Mouse (Mus musculus): ENCODE measurements at regions not wholly inside any gene's neighbourhood (a gene's known extent, or its start where the extent isn't known, plus 50 kb on each side); places are given as distances from the start of the nearest gene placed in this dataset.
A peak's percentile ranks its signal among the peaks of the same experiment; 100 is the strongest.

DNA sequence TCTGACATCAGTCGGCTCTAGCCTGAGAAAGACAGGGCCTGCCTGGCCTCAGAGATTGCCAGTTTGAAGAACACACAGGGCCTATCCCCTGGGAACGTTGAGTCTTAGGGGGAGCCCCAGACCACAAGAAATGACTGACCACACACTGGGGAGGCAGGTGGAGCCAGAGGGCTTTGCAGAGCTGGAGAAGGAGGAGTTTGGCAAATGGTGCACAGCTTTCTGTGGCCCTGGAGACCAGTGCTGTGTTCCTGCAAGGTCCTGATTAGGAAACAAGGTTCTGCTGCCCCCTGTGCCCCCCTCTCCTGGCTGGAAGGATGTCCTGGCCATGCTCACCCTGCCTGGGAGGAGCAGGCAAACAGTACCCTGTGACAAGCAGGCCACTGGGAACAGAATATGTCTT, 82.2 kb upstream of the 1600014C23Rik start:
- Histone ChIP-seq H3K79me2 (ENCODE audit: control insufficient read depth, insufficient read depth, low read length, poor library complexity) (no peaks in the 10 kb centered on the region), H3K9me3 (replicated peaks; ENCODE audit: insufficient read depth, low read length) (no peaks in the 10 kb centered on the region), H3K27ac (ENCODE audit: control insufficient read depth, low read depth, low read length) (no peak overlapping the region), H3K27me3 (ENCODE audit: control insufficient read depth in 1 of 2, insufficient read depth in 2 of 2, low read length in 2 of 2) (peaks cover 0 to 3% of the 10 kb centered on the region in 2 experiments; a peak in 2 of 4 replicates), H3K4me1 (ENCODE audit: control insufficient read depth in 1 of 2, insufficient read depth in 2 of 2, low read length in 2 of 2) (peaks cover 0 to 2% of the 10 kb centered on the region in 2 experiments; a peak in 1 of 4 replicates), H3K4me3 (ENCODE audit: control insufficient read depth in 1 of 2, insufficient read depth in 1 of 2, low read depth in 2 of 2, low read length in 2 of 2) (no peak overlapping the region), H3K36me3 (ENCODE audit: control insufficient read depth in 1 of 2, insufficient read depth in 2 of 2, low read length in 2 of 2) (no peaks in the 10 kb centered on the region), H3K9ac (ENCODE audit: control insufficient read depth, low read depth, low read length, poor library complexity, severe bottlenecking) (no peak overlapping the region)
- no peak for DNase-seq (ENCODE audit: low read depth, low spot score)
- TF ChIP-seq ETS1 (IDR thresholded peaks at IDR 0.05; ENCODE audit: low read depth, low read length) (no peak), TCF12 (IDR thresholded peaks at IDR 0.05; ENCODE audit: low read depth, low read length) (no peak), ELF1 (IDR thresholded peaks at IDR 0.05; ENCODE audit: low read depth, low read length) (no peak), MXI1 (IDR thresholded peaks at IDR 0.05; ENCODE audit: low read depth, low read length) (no peak), TAL1 (IDR thresholded peaks at IDR 0.05; ENCODE audit: low read length) (no peak), BHLHE40 (IDR thresholded peaks at IDR 0.05; ENCODE audit: borderline replicate concordance, low read depth, low read length) (no peak), KAT2A (conservative IDR thresholded peaks at IDR 0.05; ENCODE audit: low read depth, low read length) (no peak), MAZ (IDR thresholded peaks at IDR 0.05; ENCODE audit: low read depth, low read length) (no peak), HCFC1 (IDR thresholded peaks at IDR 0.05; ENCODE audit: low read depth, low read length) (no peak), UBTF (IDR thresholded peaks at IDR 0.05; ENCODE audit: borderline replicate concordance, insufficient read depth, low read depth, low read length) (no peak), MYC (IDR thresholded peaks at IDR 0.05; ENCODE audit: low read depth, low read length) (no peak), EP300 (IDR thresholded peaks at IDR 0.05; ENCODE audit: low read depth in 1 of 2, low read length in 2 of 2) (no peak), POLR2A (IDR thresholded peaks at IDR 0.05; ENCODE audit: control insufficient read depth in 1 of 2, insufficient read depth in 1 of 2, low read depth in 1 of 2, low read length in 2 of 2, poor library complexity in 1 of 2) (no peak), GABPA (IDR thresholded peaks at IDR 0.05; ENCODE audit: low read depth, low read length) (no peak), POLR2AphosphoS5 (IDR thresholded peaks at IDR 0.05; ENCODE audit: borderline replicate concordance, low read depth, low read length) (no peak), MAX (IDR thresholded peaks at IDR 0.05; ENCODE audit: low read length) (no peak), GATA1 (IDR thresholded peaks at IDR 0.05; ENCODE audit: low read depth, low read length) (no peak), MAFK (IDR thresholded peaks at IDR 0.05; ENCODE audit: borderline replicate concordance, low read depth, low read length) (no peak)

DNA sequence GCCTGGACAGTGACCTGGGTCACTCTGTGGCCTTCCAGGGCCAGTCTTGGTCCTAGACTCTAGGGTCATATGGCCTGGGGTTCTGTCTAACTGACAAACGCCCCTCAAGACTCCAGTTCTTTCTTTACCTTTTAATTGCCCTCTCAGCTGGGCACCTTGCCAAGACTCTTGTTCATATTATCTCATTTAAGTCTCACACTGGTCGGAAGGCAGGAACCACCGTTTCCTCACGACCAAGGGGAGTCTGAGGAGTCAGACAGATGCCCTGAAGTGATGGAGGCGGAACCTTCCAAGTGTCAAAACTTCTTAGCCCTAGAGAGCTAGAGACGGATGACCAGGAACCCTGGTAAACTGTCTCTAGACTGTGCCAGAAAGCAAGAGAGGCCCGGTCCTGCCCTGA, 81.7 kb upstream of the 1600014C23Rik start:
- DNase-seq (ENCODE audit: low read depth, low spot score) = peak; percentile 68
- H3K36me3 ChIP-seq (ENCODE audit: control insufficient read depth in 1 of 2, insufficient read depth in 2 of 2, low read length in 2 of 2) = no peaks in the 10 kb centered on the region
- H3K9me3 ChIP-seq (replicated peaks; ENCODE audit: insufficient read depth, low read length) = no peaks in the 10 kb centered on the region
- H3K27me3 ChIP-seq (ENCODE audit: control insufficient read depth in 1 of 2, insufficient read depth in 2 of 2, low read length in 2 of 2) = peaks cover 0 to 3% of the 10 kb centered on the region in 2 experiments; a peak in 2 of 4 replicates
- no peak for TF ChIP-seq MXI1 (IDR thresholded peaks at IDR 0.05; ENCODE audit: low read depth, low read length)
- no peak for TF ChIP-seq ZMIZ1 (IDR thresholded peaks at IDR 0.05; ENCODE audit: low read depth, low read length)
- no peak for TF ChIP-seq POLR2AphosphoS5 (IDR thresholded peaks at IDR 0.05; ENCODE audit: borderline replicate concordance, low read depth, low read length)
- TF ChIP-seq GATA1 (IDR thresholded peaks at IDR 0.05; ENCODE audit: low read depth, low read length) = no peak
- no peak for TF ChIP-seq CTCF (IDR thresholded peaks at IDR 0.05 in 2 of 3, conservative IDR thresholded peaks at IDR 0.05 in 1 of 3; ENCODE audit: control insufficient read depth in 1 of 3, insufficient read depth in 1 of 3, low read depth in 2 of 3, low read length in 3 of 3, poor library complexity in 1 of 3, severe bottlenecking in 1 of 3)
- no peak for TF ChIP-seq GABPA (IDR thresholded peaks at IDR 0.05; ENCODE audit: low read depth, low read length)
- no peak for TF ChIP-seq MYC (IDR thresholded peaks at IDR 0.05; ENCODE audit: low read depth, low read length)
- no peak for TF ChIP-seq E2F4 (IDR thresholded peaks at IDR 0.05; ENCODE audit: borderline replicate concordance, low read depth, low read length)
- TF ChIP-seq NRF1 (IDR thresholded peaks at IDR 0.05; ENCODE audit: insufficient read depth, low read depth, low read length, poor library complexity, severe bottlenecking) = no peak
- TF ChIP-seq ZNF384 (IDR thresholded peaks at IDR 0.05; ENCODE audit: low read depth, low read length) = no peak
- TF ChIP-seq SIN3A (IDR thresholded peaks at IDR 0.05; ENCODE audit: low read length) = no peak
- TF ChIP-seq USF1 (IDR thresholded peaks at IDR 0.05; ENCODE audit: low read depth, low read length) = no peak
- TF ChIP-seq MYB (IDR thresholded peaks at IDR 0.05; ENCODE audit: low read depth, low read length) = no peak
- no peak for TF ChIP-seq MEF2A (IDR thresholded peaks at IDR 0.05; ENCODE audit: extremely low read depth, insufficient replicate concordance, low read depth, low read length, poor library complexity, severe bottlenecking)
- TF ChIP-seq JUND (IDR thresholded peaks at IDR 0.05; ENCODE audit: low read depth, low read length) = no peak
- TF ChIP-seq ZC3H11A (IDR thresholded peaks at IDR 0.05; ENCODE audit: low read depth, low read length) = no peak
- no peak for TF ChIP-seq KAT2A (conservative IDR thresholded peaks at IDR 0.05; ENCODE audit: low read depth, low read length)
- H3K9ac ChIP-seq (ENCODE audit: control insufficient read depth, low read depth, low read length, poor library complexity, severe bottlenecking) = no peak overlapping the region
- peaks cover 0 to 2% of the 10 kb centered on the region in 2 experiments; a peak in 1 of 4 replicates for H3K4me1 ChIP-seq (ENCODE audit: control insufficient read depth in 1 of 2, insufficient read depth in 2 of 2, low read length in 2 of 2)
- no peak overlapping the region for H3K27ac ChIP-seq (ENCODE audit: control insufficient read depth, low read depth, low read length)
- H3K79me2 ChIP-seq (ENCODE audit: control insufficient read depth, insufficient read depth, low read length, poor library complexity) = no peaks in the 10 kb centered on the region
- no peak overlapping the region for H3K4me3 ChIP-seq (ENCODE audit: control insufficient read depth in 1 of 2, insufficient read depth in 1 of 2, low read depth in 2 of 2, low read length in 2 of 2)
